Mouse (Mus musculus) spleen, adult 12 weeks (tissue): ENCODE measurements around the gene Iqcf3.
"Not testable (repeated sequence)": the region's sequence is repeated elsewhere in the genome, so short reads cannot be mapped to it uniquely, and the experiment has no call there.

ENCODE experiments used
- DNase-seq: peaks from one replicate; pipeline ENCODE4 v3.0.0; 2022; ENCODE audit warnings: low spot score

Iqcf3 gene

DNA sequence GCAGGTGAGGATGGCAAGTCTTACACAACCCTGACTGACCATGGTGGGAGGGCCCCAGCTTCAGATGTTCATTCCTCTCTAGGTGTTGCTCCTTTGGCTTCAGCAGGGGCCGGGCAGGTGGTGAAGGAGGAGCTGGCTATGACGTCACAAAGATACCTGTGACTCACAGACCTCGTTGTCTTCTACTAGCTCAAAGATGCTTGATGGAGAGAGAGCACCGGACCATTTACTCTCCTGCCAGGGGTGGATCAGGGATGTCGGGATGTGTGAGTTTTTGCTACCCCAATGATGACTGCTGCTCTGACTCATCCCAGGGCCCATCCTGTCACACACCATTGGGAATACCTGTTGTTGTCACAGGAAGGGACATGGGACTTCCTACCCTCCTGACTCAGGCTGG is at the start of gene Iqcf3:
Gene Iqcf3 (minus strand): TSS at position 101 of the 400 bp plus-strand sequence.
- DNase-seq = no peak

DNA sequence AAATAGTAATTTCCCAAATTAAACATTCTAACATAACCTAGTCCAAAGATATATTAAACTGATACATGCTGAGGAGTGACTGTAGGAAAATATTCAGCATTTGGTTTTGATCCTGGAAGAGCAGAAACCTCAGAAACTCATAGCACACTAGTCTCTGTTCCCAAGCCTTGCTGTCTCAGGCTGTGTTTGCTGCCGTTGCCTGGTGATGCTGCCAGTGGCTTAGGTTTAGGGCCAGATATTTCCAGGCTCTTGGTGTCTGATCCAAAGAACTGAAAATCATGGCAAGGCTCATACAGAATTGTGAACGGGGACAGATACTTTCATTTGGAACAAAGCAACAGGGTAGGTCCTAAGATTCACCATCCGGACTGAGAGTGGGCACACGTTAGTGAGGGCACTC is 49.3 kb upstream of the Iqcf3 start:
- no peak for DNase-seq

DNA sequence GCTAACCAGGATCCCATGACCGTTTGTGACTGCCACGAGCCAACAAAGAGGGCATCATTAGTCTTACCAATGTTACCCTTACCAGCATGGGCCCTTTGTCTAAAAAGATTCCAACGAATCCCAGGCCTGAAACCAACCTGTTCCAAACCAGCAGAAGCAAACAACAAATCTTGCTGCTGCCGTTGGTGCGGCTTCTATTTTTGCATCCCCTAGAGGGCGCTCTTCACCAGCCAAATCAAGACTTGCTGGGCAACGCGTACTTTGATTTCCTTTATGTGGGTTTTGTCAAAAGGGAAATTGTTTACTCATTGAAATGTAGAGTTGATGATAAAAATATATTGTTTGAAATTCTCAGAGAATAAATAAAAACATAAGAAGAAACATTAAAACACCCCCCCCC is 39.1 kb upstream of the Iqcf3 start:
- DNase-seq = no peak

- no peak for DNase-seq
These were observed 37.0 kb upstream of the Iqcf3 start for GRCm38 (mm10) chr9:106598466-106598865.

DNA sequence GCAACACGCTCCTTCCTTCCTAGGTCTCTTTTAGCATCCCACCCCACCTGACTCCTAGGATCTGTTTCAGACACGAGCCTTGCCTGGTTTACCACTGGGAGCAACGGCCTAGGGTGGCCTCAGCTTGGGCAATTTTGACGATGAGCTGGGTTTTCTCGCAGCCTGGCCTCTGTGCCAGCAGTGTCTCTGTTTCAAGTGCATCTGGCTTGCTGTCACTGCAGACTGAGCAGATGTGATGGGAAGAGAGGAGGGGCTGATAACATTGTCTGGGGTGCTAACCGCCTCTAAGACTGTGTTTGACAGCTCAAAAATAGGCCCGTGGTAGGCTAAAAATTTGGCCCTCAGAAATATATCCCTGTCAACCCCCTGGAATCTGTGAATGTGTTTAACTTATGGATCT is 34.4 kb upstream of the Iqcf3 start:
- no peak for DNase-seq

GRCm38 (mm10) chr9:106595402-106595801 is 34.0 kb upstream of the Iqcf3 start:
- DNase-seq = not testable (repeated sequence)

GRCm38 (mm10) chr9:106592158-106592557 is 30.7 kb upstream of the Iqcf3 start:
- DNase-seq = no peak

DNA sequence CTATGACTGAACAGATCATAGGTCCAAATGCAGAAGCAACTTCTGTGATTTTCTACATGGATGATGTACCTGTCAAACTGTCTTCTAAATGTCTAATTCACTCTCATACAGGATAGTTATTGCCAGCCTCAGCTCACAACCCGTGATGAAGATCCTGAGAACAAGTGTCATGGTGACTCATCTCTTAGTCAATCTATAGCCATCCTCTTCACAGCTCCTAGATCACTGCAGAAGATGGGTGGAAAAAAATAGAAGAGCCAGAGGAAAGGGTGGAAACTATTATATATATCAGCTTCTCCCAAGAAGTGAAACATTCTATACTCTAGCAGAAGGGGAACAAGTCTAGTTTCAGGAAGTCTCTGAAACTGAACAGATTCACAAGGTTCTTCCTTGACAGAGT is 21.1 kb upstream of the Iqcf3 start:
- no peak for DNase-seq

DNA sequence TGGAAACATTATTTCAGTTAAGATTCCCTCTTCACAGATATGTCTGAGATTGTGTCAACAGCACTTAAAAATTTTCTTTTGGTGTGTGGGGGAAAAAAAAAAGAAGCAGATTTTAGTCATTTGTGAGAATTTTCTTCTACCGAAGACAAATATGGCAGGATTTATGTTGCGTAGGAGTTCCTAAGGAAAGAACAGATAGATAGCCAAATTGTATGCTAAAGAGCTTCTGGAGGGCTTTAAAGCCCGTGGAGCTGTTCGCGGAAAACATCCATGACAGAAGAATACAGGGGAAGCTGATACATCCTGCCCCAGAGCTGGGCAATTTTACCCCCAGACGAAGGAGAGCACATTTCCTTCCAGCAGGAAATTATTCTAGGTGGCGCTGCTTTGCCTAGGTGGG is 18.6 kb upstream of the Iqcf3 start:
- DNase-seq = no peak

GRCm38 (mm10) chr9:106576112-106576511 is 14.7 kb upstream of the Iqcf3 start:
- DNase-seq = no peak

DNA sequence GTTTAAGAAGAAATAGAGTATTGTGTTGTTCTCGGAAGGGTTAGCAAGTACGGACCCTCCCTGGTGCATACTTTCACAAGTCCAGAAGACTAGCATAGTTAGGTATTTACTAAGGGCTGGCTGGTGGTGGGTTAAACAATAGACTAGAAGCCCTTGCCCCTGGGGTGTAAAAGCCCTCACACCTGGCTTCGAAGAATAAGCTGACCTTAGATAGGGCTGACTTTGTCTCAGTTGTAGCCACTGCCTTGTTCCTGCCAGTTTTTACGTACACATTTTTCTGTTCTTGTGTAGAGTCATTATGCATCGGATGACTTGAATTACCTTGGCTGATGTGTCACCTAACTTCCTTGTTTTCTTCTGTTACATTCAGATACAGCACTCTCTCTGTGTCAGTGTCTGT is 11.9 kb upstream of the Iqcf3 start:
- DNase-seq = no peak

DNA sequence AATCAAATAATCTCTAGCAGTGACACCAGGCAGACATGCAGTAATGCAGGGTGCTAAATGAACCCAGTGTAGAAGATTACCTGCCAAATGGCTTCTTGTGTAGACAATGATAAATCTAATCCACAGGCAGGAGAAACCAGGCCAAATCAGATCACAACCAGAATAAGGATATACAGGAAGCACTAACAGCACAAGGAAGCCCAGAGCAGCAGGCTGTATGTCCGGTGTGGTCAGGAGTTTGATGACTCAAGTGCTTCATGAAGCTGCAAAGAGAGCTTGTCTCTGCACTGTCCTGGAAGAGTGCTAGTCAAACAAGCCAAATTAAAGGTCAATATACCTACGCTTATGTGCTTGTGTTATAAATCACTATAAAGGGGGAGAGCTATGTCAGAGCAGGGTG is 10.8 kb upstream of the Iqcf3 start:
- no peak for DNase-seq

GRCm38 (mm10) chr9:106570896-106571295 is 9.5 kb upstream of the Iqcf3 start, which contains the start of gene Iqcf4:
TSS of gene Iqcf4 (minus strand) at chr9:106570996.
- DNase-seq = no peak

GRCm38 (mm10) chr9:106566437-106566836 is 5.0 kb upstream of the Iqcf3 start:
- DNase-seq = no peak

- DNase-seq = no peak
These were observed 2.6 kb upstream of the Iqcf3 start for GRCm38 (mm10) chr9:106564025-106564424.

DNA sequence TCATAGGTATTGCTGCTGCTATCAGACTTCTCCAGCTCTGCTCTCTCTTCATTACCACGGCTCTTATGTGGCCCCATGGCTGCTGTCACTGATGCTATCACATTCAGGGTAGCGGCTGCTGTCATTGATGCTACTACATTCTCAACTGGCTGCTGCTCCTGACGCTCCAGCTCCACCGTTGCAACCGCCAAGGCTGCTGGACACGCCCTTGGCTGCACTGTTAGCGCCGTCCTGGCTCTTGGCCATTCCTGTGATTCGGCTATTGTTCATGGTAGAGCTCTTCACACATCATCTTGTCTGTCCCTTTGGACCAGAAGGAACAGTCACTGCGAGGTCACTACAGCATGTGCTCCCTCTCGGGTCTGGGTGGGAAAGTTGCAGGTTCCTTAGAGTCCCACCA is 860 bp upstream of the Iqcf3 start:
- DNase-seq = no peak

GRCm38 (mm10) chr9:106534975-106535374 is 26.5 kb downstream of the Iqcf3 start:
- no peak for DNase-seq

DNA sequence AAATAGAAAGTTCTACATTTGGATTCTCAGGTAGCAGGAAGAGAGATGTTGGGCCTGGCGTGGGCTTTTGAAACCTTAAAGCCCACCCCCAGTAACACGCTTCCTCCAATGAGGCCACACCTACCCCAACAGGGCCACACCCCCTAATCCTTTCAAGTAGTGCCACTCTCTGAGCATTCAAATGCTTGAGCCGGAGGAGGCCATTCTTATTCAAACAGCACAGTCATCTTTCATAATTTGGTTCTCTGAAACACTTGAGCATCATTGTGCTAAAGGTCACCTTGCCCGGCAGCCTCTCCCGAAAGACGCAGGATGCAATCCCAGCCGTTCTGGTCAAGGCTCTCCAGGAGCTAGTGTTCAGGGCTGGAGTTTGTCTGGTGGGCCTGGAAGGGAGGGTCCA is 27.1 kb downstream of the Iqcf3 start:
- DNase-seq = no peak

GRCm38 (mm10) chr9:106531833-106532232 is 29.6 kb downstream of the Iqcf3 start:
- no peak for DNase-seq

GRCm38 (mm10) chr9:106519909-106520308 is 41.5 kb downstream of the Iqcf3 start:
- DNase-seq = no peak

- DNase-seq = no peak
These were observed 42.0 kb downstream of the Iqcf3 start for GRCm38 (mm10) chr9:106519433-106519832.

DNA sequence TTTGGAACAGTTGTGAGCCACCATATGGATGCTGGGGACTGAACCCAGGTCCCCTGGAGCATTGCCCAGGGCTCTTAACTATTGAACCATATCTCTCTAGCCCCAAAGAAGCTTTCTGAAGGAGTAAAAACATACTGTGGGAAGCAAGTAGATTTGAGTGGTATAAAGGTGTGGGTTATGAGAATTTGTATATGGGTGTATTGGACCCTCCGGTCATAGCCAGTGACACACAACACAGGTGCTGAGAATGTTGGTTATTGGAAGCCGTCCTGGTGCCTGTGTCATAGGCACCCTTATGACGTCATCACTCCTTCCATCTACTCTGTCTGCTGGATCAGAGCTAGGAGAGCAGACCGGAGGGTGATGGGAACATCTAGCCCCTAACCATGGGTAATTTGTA is 47.2 kb downstream of the Iqcf3 start, which contains the start of gene Iqcf5:
Gene Iqcf5 (plus strand): TSS at position 301 of the 400 bp plus-strand sequence.
- DNase-seq = no peak

GRCm38 (mm10) chr9:106513566-106513965 is 47.9 kb downstream of the Iqcf3 start:
- no peak for DNase-seq

- DNase-seq = no peak
These were observed 48.5 kb downstream of the Iqcf3 start for GRCm38 (mm10) chr9:106512729-106513450.
